Mouse (Mus musculus): ENCODE data around the gene Srcap. TPM values are rescaled to one million over a fixed set of nuclear protein-coding genes. Genes with fewer than 3 reads are reported as not detected.
"Not testable (repeated sequence)": the region's sequence is repeated elsewhere in the genome, so short reads cannot be mapped to it uniquely, and the experiment has no call there.

The Srcap gene
- total RNA-seq (2021), result 10 to 100 TPM; 45.4 to 46.3 TPM
- long read RNA-seq, experiment 1, partial matches to known transcripts, result 6 of 9 reads
- long read RNA-seq, experiment 1, other reads (novel, unspliced or antisense), result 3 of 9 reads
- long read RNA-seq, experiment 2, partial matches to known transcripts, result 2 of 3 reads
- long read RNA-seq, experiment 2, other reads (novel, unspliced or antisense), result 1 of 3 reads

DNA sequence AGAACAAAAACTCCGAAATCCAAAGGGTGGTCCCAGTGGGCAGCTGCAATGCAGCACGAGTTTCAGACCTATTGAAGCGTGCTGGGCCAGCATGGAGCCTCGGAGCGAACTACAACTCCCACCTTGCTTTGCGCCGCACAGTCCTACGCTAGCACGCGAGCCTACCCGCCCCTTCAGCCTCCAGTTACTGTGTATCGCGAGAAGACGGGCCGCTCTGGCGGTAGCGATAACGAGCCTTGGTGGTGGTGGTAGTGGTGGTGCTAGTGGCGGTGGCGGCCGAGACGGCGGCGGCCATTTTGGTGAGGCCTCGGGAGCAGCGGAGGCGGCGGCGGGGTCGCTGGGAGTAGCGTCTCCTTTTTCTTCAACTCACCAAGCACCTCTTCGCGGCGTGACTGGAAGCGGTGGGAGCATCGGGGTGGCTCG, at the start of gene Srcap:
Gene Srcap, plus strand, starts transcription at position 176 of the 423 bp plus-strand sequence.
- intact Hi-C loops (cut with DNase I; ENCODE audit: low total_unique reads), result no loop called here
- DNase-seq, result peak; percentile 97

DNA sequence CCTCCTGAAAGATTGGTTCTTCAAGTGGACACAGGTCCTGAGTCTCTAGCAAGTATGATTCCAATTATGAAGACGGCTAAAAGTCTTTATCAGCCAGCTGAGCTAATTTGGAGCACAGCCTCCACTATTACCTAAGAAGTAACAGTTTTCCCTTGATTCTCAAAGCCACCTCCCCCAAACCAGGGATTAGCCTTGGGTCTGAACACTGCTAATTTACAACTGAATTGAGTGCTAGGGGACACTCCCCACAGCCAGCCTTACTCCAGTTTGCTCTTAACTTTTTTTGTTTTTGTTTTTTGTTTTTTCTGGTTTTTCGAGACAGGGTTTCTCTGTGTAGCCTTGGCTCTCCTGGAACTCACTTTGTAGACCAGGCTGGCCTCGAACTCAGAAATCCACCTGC, 46.6 kb upstream of the Srcap start:
- intact Hi-C loops (cut with DNase I; ENCODE audit: low total_unique reads), result no loop called here
- DNase-seq, result no peak

DNA sequence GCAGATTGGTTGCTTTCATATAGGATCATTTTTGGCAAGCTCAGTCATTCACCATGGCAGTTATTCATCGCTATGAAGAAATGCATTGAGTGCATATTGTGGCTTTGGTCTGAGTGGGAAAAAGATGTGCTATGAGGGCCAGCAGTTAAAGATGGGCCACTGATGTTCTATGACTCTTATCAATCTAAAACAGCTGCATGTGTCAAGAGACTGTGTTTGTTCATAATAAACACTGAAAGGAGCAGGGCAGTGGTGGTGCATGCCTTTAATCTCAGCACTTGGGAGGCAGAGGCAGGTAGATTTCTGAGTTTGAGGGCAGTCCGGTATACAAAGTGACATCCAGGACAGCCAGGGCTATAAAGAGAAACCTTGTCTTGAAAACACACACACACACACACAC, 46.1 kb upstream of the Srcap start:
- DNase-seq; intact Hi-C loops (cut with DNase I; ENCODE audit: low total_unique reads): not testable (repeated sequence)

DNA sequence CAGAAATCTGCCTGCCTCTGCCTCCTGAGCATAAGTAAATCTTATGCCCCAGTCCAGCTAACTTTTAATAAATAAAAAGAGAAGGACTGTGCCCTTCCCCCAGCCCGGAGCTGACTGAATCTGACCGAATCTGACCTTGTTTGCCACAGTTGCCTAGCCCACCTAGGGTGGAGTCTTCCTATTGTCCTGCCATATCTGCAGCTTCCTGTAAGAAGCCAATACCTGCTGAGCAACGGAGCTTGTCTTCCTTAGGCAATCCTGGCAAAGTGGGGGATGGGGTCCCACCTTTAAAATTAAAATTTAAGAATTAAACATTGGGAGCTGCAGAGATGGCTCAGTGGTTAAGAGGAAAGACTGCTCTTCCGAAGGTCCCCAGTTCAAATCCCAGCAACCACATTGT, 45.2 kb upstream of the Srcap start:
- no peak for DNase-seq
- intact Hi-C loops (cut with DNase I; ENCODE audit: low total_unique reads), result no loop called here

DNA sequence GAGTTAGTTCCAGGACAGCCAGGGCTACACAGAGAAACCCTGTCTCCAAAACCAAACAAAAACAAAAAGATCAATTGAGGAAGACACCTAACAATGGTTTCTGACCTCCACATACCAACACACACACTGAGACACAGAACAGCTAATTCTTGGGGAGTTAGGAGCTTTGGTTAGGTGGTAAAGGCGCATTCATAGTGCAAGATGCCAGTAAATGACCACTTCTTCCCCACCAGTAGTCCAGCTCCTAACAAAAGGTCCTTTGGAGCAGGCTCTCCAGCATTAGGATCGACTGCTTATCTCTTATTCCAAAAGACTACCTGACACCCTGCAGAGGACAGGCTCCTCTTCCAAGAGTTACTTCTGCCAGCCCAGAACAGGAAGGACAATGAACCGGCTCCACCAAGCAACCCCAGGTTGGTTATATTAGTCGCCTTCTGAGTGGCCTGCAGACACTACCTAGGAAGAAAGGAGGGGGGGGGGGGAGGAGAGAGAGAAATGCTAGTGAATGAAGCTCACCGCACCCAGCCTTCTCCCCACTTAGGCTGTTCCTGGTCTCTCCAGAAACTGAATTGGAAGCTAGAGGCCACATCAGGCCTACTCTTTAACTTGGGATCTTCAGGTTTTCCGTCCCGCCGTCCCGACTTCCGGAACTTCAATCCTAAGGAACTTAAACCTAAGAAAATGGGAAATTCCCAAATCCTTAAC, 41.6 kb upstream of the Srcap start:
- intact Hi-C loops (cut with DNase I; ENCODE audit: low total_unique reads), result no loop called here
- no peak for DNase-seq

DNA sequence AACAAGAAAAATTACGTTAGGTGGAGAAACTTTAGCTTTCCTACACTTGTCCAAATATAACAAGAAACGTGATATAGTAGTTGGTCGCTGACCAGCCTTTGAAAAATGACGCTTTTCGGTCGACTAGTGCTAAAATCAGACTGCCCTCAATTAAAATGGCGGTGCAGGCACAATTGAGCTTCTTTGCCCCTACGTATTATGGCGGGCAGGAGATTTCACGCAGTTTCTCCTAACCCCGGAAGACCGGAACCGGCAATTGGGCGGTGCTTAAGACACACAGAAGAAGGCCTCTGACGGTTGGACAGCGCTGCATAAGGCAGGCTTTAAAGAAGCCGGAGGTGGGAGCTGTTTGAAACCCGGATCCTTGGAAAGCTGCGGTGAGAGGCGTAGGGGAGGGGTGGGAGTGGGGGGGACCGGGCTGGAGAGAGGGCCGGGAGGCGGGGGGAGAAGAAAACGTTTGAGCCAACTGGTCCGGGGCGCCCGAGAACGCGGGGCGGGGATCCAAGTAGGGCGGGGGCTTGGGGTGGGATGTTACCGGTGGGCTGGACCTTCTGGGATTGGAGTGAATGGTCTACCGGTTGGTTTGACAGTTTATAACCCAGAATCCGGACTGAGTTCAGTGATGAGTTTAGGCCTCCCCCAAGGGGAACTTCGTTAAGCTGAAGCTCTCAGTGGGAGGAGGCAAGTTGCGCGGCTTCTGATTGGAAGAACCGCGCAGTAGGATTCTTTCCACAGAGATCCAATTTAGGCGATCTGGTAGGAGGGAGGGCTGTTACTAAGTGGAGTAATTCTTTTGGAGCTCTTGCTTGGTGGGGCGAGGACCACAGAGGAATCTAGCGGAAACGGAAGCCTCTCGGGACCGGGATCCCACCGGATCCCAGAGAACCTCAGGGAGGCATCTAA, 40.8 kb upstream of the Srcap start:
- intact Hi-C loops (cut with DNase I; ENCODE audit: low total_unique reads), result no loop called here

DNA sequence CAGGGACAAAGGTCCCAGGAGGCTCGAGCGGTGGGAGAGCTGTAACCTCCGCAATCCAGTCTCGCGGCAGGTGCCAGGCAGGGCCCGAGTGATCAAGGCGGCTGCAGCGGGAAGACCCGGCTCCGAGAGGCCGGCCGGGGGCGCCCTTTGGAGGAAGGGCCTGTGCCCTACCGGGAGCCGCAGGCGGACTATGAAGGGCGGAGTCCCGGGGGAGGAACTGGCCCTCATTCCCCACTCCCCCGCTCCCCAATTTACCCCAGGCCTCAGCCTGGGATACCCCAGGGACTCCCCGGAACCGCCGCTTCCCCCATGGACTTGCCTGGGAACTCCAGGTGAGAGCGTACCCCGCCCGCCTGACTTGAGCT, 40.2 kb upstream of the Srcap start:
- intact Hi-C loops (cut with DNase I; ENCODE audit: low total_unique reads), result no loop called here
- peak; percentile 63 for DNase-seq

More for the DNA sequence above, 40.8 kb upstream of the Srcap start:
- DNase-seq, result peak; percentile 90

DNA sequence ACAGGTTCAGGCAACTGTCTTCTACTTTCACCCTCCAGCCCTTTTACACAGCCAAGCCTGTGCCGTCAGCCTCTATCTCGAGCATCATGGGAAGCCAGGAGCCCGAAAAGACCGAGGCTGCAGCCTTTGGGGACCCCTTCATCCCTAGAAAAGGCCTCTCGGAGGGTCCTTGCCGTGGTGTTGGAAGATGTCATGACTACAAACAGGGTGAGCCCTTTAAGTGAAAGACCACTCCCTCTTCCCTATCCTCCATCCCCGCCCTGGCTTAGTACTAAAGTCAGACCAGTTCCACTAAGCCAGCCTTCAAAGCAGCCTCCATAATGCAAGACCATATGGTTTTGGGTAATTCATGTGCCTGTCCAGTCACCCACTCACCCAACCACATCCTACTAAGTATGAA, 39.7 kb upstream of the Srcap start:
- intact Hi-C loops (cut with DNase I; ENCODE audit: low total_unique reads), result no loop called here
- no peak for DNase-seq

DNA sequence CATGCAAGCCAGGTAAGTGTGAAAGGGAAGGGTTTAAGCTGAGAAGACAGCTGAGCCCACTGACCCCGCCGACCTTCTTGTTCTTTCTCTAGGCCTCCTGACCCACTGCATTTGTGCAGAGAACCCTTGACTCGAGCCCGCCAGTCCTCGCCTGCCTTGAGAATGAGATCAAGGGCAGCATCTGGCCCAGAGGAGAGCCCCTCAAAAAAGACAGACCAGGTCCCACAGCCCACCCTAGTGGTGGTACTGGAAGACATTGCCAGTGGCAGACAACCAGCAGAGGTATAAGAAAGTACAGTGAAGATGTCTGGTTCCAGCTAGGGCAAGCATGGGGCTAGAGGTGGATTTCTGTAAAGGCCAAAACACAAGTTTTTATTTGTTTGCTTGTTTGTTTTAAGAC, 38.1 kb upstream of the Srcap start:
- intact Hi-C loops (cut with DNase I; ENCODE audit: low total_unique reads), result no loop called here
- no peak for DNase-seq

DNA sequence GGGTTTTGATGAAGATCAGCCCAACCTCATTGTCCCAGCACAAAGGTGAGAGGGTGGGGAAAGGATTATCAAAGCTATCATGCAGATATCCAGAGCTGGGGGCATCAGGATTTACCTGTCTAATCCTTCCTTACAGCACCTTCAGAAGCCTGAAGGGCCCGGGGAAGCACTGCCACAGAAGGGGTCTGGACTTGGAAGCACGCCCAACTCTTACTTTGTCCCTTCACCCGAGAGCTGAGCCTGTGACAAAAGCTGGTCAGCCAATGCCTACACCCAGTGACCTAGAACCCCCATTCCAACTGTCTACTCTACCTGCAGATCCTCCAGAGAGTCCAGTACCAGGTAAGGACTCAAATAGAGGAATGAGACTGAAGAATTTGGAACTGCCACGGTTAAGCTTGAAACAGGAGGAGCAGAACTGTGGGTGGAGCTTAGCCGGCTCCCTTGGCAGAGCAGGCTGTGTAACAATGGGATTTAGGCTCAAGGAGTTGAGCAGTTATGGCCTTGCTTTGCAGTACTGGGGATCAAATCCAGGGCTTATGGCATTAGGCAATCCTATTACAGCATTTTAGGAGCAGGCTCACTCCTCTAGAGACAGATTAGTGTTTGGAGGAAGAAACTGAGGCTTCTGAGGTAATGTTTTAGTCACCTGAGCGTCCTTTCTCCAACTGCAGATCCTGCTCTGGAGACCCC, 37.3 kb upstream of the Srcap start:
- intact Hi-C loops (cut with DNase I; ENCODE audit: low total_unique reads), result no loop called here
- no peak for DNase-seq

DNA sequence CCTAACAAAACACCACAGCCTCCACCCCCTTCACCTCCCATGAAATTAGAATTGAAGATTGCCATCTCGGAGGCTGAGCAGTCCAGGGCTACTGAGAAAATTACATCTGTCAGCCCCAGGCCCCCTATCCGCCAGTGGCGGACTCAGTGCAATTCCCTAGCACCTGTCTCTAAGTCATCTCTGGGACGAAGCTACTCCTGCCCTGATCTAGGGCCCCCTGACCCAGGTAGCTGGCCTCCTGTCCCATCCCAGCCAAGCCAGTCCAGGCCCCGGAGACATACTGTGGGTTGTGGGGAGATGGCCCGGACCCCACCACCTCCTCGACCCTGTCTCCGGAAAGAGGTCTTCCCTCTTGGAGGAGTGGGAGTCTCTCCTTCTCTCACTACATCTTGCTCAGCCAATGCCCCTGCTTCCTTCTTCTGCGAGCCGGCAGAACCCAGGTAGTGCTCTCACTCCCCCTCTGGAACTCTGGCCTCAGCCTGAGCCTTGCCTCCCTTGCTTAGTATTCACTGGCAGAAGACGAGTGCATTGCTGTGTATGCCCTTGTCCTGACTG, 36.5 kb upstream of the Srcap start:
- intact Hi-C loops (cut with DNase I; ENCODE audit: low total_unique reads), result no loop called here
- DNase-seq, result no peak

DNA sequence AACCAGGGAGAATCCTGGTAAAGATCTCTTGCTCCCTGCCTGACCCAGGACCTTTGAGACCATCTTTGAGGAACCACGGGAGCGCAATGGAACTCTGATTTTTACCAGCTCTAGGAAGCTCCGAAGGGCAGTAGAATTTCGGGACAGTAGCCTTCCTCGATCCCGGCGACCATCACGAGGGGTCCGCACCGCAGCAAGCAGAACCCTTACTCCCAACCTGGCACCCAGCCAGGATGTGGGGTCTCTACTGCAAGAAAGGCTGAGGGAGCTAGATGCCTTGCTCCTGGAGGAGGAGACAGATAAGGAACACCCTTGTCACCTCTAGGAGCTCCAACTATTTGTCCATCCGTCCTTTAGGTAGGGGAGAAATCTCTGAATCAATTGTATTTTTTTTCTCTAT, 35.4 kb upstream of the Srcap start:
- intact Hi-C loops (cut with DNase I; ENCODE audit: low total_unique reads), result no loop called here
- no peak for DNase-seq

DNA sequence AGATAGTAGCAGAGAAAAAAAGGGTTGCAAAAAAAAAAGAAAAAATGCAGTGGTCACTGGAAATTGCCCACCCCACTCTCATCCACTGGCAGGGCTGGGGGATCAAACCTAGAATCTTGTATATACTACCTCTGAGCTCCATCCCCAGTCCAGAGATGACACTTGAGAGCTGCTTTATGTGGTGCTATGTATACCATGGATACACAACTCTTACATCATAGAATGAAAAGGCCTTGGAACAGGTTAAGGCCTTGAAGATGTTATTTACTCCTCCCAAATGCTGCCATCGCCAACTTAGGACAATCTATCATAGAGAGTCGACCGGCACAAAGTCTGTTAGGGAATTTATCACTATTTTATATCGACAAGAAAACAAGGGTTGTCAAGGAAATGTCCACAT, 34.9 kb upstream of the Srcap start:
- intact Hi-C loops (cut with DNase I; ENCODE audit: low total_unique reads), result no loop called here
- DNase-seq, result no peak

DNA sequence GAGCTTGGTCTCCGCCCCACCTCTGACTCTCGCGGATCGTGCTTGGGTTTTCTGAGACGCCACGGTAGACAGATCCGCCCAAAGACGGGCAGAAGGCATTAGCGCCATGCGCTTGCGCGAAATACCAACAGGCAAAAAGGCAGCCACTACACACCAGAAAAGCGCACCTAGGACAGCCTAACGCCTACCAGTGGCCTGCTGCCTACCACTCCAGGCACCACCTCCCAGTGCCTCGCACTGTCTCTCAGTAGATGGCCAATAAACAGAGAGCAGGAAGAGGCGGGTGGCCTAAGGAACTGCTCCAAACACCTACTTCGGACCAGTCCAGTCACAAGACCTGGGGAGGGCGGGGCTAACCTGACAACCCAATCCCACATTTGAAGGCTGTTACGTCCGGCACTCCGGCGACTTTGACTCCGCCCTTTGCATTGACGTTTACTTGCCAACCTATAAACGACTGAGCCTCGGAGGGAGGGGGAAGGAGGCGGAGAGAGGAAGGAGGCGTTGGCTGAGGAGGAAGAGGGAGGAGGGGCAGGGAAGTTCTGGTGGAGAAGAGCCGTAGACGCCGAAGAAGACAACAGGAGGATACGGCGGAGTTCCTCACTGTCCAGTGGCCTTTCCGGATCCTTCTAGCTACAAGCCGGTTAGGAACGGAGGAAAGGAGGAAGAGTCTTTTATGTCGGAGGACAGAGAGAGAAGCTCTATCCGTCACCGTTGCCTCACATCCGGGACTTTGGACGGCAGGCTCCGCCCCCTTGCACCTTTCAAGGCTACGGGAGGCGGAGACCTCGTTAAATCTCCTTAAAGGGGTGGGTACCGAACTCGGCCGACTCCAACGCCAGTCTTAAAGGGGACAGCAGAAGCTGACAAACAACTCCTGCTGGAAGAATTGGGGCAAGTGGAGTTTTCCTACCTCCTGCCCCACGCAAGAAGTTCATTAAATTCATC, 33.8 kb upstream of the Srcap start:
- DNase-seq, result peak; percentile 99
- intact Hi-C loops (cut with DNase I; ENCODE audit: low total_unique reads), result no loop called here

DNA sequence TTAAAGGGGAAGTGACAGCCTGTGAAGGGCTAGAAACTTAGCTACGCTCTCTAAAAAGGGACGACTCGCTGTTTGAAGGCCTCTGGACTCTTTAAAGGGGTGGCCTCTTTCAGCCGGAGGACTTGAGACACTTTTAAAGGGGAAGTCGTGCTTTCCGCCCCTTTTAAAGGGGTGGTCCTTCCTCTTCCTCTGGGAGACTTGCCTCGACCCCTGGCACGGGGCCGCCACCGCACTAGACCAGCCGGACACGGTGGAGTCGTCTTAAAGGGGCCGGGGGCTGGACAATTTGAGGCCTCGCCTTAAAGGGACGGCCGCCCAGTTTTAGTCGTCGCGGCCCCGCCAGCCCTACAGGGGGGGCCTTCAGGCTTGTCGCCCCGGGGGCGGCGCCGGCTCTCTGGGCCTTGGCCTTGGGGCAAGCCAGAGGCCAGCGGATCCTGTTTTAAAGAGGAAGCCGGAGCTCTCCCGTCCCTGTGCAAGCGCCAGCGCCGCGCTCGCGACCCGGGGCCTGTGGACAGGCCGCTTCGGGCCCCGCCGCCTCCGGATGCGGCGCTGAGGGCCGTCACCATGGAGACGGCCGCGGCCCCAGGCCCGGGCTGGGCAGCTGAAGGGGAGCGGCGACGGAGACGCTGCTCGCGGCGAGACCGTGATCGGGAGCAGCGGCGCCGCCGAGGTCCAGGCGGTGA, 33.0 kb upstream of the Srcap start, which contains the start of gene Fbrs:
Gene Fbrs, plus strand, starts transcription at position 565 of the 683 bp plus-strand sequence.
- intact Hi-C loops (cut with DNase I; ENCODE audit: low total_unique reads), result no loop called here
- DNase-seq, result peak; percentile 99

DNA sequence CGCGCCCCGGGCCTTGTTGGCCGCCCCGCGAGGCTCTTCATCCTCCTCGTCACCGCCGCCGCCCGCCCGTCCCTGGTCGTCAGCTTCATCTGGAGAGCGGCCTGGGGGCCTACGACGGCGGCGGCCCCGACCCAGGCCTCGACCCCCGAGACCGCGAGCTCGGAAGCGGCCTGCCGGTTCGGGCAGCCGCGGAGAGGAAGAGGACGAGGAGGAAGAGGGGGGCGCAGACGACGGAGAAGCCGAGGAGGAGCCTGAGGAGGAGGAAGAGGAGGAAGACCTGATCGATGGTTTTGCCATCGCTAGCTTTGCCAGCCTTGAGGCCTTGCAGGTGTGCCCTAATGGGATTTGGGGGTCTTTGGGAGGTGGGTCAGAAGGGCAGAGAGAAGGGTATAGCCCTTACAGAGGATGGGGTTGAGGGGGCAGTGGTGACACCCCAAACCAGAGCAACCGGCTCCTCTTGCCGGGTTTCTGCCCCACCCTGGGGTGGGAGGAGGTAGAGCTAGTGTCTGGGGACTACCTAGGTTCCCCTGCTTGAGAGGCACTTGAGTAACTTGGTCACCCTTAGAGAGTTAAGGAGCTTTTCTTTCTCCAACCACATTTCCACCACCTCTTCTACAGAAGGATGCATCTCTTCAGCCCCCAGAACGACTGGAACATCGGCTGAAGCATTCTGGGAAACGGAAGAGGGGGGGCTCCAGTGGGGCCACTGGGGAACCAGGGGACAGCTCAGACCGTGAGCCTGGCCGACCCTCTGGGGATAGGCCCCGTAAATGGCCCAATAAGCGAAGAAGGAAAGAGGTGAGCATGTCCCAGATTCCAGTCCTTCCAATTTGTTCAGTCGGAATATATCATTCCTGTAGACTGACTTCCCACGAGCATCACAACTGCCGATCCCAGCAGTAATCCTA, 32.2 kb upstream of the Srcap start:
- intact Hi-C loops (cut with DNase I; ENCODE audit: low total_unique reads), result no loop called here
- DNase-seq, result no peak

DNA sequence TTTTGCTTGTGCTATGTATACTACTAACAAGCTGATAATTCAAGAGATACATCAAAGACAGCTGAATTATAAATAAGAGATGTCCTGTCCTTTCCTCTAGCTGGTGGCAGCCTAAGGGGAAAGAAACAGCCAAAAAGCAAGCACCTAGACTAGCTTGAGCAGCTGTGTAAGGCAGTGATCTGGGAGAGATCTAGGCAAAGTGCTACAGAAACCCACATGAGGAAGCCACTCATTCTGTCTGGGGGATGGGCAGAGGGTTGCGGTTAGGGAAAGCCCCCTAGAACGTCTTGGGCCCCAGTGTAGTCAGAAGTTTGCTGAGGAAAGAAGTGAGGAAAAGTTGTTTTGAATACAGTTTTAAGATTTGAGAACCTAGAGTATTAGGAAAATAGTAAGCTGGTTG, 31.5 kb upstream of the Srcap start:
- intact Hi-C loops (cut with DNase I; ENCODE audit: low total_unique reads), result no loop called here
- DNase-seq, result peak; percentile 10
